Mouse (Mus musculus) Patski (cell line): Measurements from ENCODE around the gene Mon2. TPM values are rescaled to one million over a fixed set of nuclear protein-coding genes. Genes with fewer than 3 reads are reported as not detected.

ENCODE experiments used
- ATAC-seq: fragments of 100-300 bp; one replicate; pipeline ENCODE4 v1.8.0; 2021
- CTCF ChIA-PET: fragments of 350-600 bp; sonication (Branson Sonifier 250); formaldehyde crosslinking; loops from one replicate; lab custom pipeline; 2022; ENCODE audit warnings: inconsistent platforms; lab: Charles Lee
- POLR2A ChIA-PET: fragments of 350-600 bp; sonication (Branson Sonifier 250); formaldehyde crosslinking; loops from one replicate; lab custom pipeline; 2022; ENCODE audit warnings: antibody characterized with exemption, inconsistent platforms; lab: Charles Lee
- DNase-seq: peaks from one replicate; pipeline ENCODE4 v3.0.0-alpha.2; 2011; ENCODE audit warnings: low read depth, low spot score
- H3K27me3 ChIP-seq: fragments of 371-371 bp; one replicate; pipeline ENCODE4 v1.5.1; 2021
- CTCF ChIP-seq: fragments of 100-300 bp; IDR thresholded peaks from one replicate; pipeline ENCODE4 v1.5.1; 2021
- in situ Hi-C: fragments of 300-500 bp; cut with MboI; formaldehyde crosslinking; loops from 3 replicates; pipeline ENCODE4 v1.11.1; 2018; ENCODE audit warnings: low pct_unique_long_range_greater_than_20kb, mixed read lengths
- polyA plus RNA-seq: library from polyadenylated mRNA; unstranded; gene quantifications from one replicate; pipeline ENCODE4 v1.2.3, GENCODE M21; 2021

Mon2 gene
- polyA plus RNA-seq, 1 experiment from 2014 or later: 66.9 TPM

DNA sequence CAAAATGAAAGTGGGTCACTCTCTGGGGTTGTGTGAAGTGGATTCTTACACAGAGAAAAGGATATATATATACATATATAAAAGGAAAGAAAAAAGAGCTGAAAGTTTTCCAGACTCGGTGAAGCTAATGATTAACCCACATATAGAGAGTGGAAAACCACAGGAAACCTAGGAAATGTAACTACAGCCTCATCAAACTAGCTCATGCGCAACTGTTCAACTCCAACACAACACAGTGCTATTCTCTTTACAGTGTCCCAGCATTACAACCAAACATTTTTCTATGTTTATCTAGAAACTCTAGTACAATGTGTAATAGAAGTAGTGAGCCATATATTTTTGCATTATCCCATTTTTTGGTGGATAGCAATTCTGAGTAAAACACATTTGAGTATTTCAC, 24.3 kb upstream of the Mon2 start:
- ChIA-PET CTCF (interaction anchor here (1.2 to 1.7 kb wide), 3 partner anchors 10 to 15 kb away, joined by 3 to 7 read pairs (median 4); no protein-coding TSS in a partner anchor), POLR2A (no interaction called here)
- no peaks in the 10 kb centered on the region for H3K27me3 ChIP-seq
- in situ Hi-C loops: no loop called here
- no peak for DNase-seq
- no peak for TF ChIP-seq CTCF
- ATAC-seq: peak; percentile 57

GRCm38 (mm10) chr10:123094504-123094903, 18.2 kb upstream of the Mon2 start:
- in situ Hi-C loops: loop anchor here (5.0 to 10.0 kb wide), 3 partner anchors 37 to 542 kb away; no protein-coding TSS in a partner anchor
- no peak for TF ChIP-seq CTCF
- H3K27me3 ChIP-seq: no peaks in the 10 kb centered on the region
- POLR2A ChIA-PET: no interaction called here
- CTCF ChIA-PET: no interaction called here
- ATAC-seq (no peak), DNase-seq (no peak)

DNA sequence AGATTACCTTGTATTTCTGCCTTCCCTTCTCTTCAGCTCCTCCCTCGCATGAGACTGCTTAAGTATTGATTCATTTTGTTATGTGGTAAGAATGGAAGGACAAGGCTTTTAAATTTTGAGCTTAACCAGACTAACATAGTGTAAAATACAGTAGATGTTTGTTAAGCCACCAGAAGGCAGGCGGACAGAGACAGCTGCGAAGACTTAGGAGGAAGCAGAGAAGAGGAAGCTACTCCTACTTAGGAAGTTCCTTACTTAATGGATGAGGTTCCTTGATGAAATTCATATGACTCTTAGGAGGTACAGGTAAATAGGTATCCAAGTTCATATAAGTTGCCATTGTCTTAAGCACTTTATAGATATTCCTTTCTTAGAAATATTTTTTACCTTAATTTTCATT, 16.3 kb upstream of the Mon2 start:
- H3K27me3 ChIP-seq: no peaks in the 10 kb centered on the region
- POLR2A ChIA-PET: interaction anchor here (0.6 kb wide), 1 partner anchor 10 kb away, joined by 4 read pairs; no protein-coding TSS in a partner anchor
- ATAC-seq (no peak), DNase-seq (no peak)
- CTCF ChIA-PET: interaction anchor here (0.9 to 2.6 kb wide), 14 partner anchors 9 to 289 kb away, joined by 3 to 8 read pairs (median 4); partner anchors contain the start of gene Mon2
- TF ChIP-seq CTCF: no peak
- in situ Hi-C loops: loop anchor here (5.0 to 10.0 kb wide), 3 partner anchors 35 to 540 kb away; no protein-coding TSS in a partner anchor

GRCm38 (mm10) chr10:123091737-123092136, 15.4 kb upstream of the Mon2 start:
- H3K27me3 ChIP-seq: no peaks in the 10 kb centered on the region
- TF ChIP-seq CTCF: peak; percentile 74
- DNase-seq (no peak), ATAC-seq (peak; percentile 82)
- ChIA-PET CTCF (interaction anchor here (0.7 to 2.6 kb wide), 16 partner anchors 8 to 538 kb away, joined by 3 to 8 read pairs (median 4); partner anchors contain the start of gene Mon2), POLR2A (no interaction called here)
- in situ Hi-C loops: loop anchor here (5.0 to 10.0 kb wide), 3 partner anchors 34 to 539 kb away; no protein-coding TSS in a partner anchor

DNA sequence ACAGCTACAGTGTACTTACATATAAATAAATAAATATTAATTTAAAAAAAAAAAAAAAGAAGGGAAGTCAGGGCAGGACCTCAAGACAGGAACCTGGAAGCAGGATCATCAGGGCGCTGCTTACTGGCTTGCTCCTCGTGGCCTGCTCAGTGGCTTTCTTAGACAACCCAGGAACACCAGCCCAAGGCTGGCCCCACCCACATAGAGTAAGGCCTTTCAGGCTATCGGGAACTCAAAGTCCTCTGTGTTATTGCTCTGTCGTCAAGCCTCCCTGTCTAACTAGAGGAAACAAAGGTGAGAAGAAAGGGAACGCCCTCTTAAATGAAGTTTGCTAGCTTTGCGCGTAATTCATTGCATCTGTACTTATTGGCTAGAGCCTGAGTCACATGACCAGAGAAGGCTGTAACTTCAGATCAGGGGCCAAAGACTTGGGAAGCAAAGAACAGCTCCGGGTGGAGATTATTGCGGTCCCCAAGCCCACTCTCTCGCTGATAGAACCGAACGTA, 13.2 kb upstream of the Mon2 start:
- H3K27me3 ChIP-seq: peaks cover under 1% of the 10 kb centered on the region
- in situ Hi-C loops: loop anchor here (5.0 kb wide), 2 partner anchors 82 to 287 kb away; no protein-coding TSS in a partner anchor
- ChIA-PET CTCF (interaction anchor here (1.2 kb wide), 1 partner anchor 270 kb away, joined by 3 read pairs; no protein-coding TSS in a partner anchor), POLR2A (no interaction called here)
- no peak for ATAC-seq
- no peak for TF ChIP-seq CTCF
- no peak for DNase-seq

DNA sequence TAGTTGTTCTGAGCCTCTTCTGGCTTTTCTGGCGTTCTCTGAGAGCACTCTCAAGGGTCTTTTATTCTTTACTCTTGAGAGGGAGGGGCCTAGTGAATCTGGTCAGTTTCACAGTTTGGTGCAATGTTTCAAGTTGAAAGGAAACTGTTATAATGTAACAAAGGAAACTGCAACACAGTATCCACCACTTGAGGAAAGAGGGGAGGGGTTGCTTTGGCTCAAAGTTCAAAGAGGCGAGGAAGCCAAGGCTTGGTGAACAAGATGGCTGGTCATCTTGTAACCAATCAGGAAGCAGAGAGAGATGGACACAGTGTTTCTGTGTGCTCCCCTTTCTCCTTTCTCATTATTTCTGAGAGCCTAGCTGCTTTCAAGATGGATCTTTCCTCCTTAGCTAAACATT, 10.5 kb upstream of the Mon2 start:
- CTCF ChIA-PET: interaction anchor here (1.2 kb wide), 1 partner anchor 280 kb away, joined by 3 read pairs; no protein-coding TSS in a partner anchor
- in situ Hi-C loops: loop anchor here (5.0 kb wide), 2 partner anchors 80 to 285 kb away; no protein-coding TSS in a partner anchor
- no peak for TF ChIP-seq CTCF
- H3K27me3 ChIP-seq: peaks cover 7% of the 10 kb centered on the region
- POLR2A ChIA-PET: interaction anchor here (0.7 kb wide), 1 partner anchor 28 kb away, joined by 3 read pairs; no protein-coding TSS in a partner anchor
- ATAC-seq: no peak
- no peak for DNase-seq

GRCm38 (mm10) chr10:123084900-123085641, 8.8 kb upstream of the Mon2 start:
- POLR2A ChIA-PET: no interaction called here
- DNase-seq (no peak), ATAC-seq (peak; percentile 35)
- in situ Hi-C loops: loop anchor here (5.0 kb wide), 2 partner anchors 78 to 283 kb away; no protein-coding TSS in a partner anchor
- no peak for TF ChIP-seq CTCF
- CTCF ChIA-PET: interaction anchor here (0.6 to 1.0 kb wide), 2 partner anchors 8 to 535 kb away, joined by 3 read pairs; no protein-coding TSS in a partner anchor
- peaks cover 7% of the 10 kb centered on the region for H3K27me3 ChIP-seq

GRCm38 (mm10) chr10:123084307-123084706, 8.0 kb upstream of the Mon2 start:
- POLR2A ChIA-PET: no interaction called here
- CTCF ChIA-PET: interaction anchor here (1.0 to 1.7 kb wide), 3 partner anchors 8 to 534 kb away, joined by 3 to 6 read pairs (median 3); no protein-coding TSS in a partner anchor
- in situ Hi-C loops: no loop called here
- DNase-seq: no peak
- no peak for ATAC-seq
- peaks cover 7% of the 10 kb centered on the region for H3K27me3 ChIP-seq
- TF ChIP-seq CTCF: no peak

GRCm38 (mm10) chr10:123075751-123076242, 508 bp downstream of the Mon2 start:
- ChIA-PET CTCF (no interaction called here), POLR2A (interaction anchor here (0.7 to 1.1 kb wide), 2 partner anchors 27 to 288 kb away, joined by 4 read pairs; no protein-coding TSS in a partner anchor)
- DNase-seq (no peak), ATAC-seq (peak; percentile 49)
- in situ Hi-C loops: no loop called here
- TF ChIP-seq CTCF: no peak
- H3K27me3 ChIP-seq: no peaks in the 10 kb centered on the region

DNA sequence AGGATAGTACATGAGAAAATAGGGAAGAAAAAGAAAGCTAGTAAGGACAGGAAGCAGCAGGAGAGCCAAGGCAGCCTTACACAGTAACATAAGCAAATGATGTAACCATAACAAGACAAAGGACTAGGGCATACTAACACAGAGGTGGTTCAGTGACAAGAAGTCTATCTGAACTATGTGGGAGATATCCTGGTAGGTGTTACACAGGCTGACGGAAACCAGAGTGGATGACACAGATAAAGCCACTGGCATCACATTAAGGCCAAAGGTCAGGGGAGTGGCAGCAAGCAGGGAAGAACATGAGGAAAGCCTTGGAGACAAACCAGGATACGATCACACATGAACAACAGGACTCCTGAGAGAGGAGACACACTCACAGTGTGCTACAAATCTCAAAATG, 4.3 kb downstream of the Mon2 start:
- no peak for ATAC-seq
- in situ Hi-C loops: no loop called here
- no peaks in the 10 kb centered on the region for H3K27me3 ChIP-seq
- DNase-seq: no peak
- TF ChIP-seq CTCF: no peak
- POLR2A ChIA-PET: interaction anchor here (0.8 to 1.5 kb wide), 2 partner anchors 9 to 26 kb away, joined by 5 to 6 read pairs; no protein-coding TSS in a partner anchor
- CTCF ChIA-PET: interaction anchor here (1.4 kb wide), 1 partner anchor 17 kb away, joined by 4 read pairs; no protein-coding TSS in a partner anchor
